Mouse (Mus musculus): ENCODE results near the gene Tnc.

The Tnc gene

GRCm38 (mm10) chr4:64024041-64024779 is 22.6 kb downstream of the Tnc start:
- no peak for DNase-seq

- no peak for DNase-seq
Observed at GRCm38 (mm10) chr4:64020930-64021589, 25.8 kb downstream of the Tnc start.

- no peak for DNase-seq
Observed at GRCm38 (mm10) chr4:64020151-64020550, 26.7 kb downstream of the Tnc start.

- DNase-seq: no peak
Observed at GRCm38 (mm10) chr4:64011308-64011707, 35.5 kb downstream of the Tnc start.

DNA sequence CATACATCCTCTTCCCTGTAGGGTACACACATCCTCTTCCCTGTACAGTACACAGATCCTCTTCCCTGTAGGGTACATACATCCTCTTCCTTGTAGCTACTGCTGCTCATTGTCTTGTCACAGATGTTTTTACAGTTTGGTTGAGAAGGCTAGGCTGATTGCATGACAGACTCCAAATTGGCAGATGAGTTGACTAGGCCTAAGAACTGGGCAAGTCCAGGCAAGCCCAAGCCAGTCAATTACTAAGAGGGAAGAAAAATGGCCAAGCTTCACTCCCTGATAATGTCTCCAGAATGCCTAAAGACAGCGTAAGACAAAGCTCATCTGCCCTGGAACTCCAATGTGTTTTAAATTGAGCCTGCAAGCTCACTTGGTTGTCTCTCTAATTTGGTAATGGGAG is 36.9 kb downstream of the Tnc start:
- no peak for DNase-seq

- no peak for DNase-seq
Observed at GRCm38 (mm10) chr4:64005198-64005597, 41.6 kb downstream of the Tnc start.

DNA sequence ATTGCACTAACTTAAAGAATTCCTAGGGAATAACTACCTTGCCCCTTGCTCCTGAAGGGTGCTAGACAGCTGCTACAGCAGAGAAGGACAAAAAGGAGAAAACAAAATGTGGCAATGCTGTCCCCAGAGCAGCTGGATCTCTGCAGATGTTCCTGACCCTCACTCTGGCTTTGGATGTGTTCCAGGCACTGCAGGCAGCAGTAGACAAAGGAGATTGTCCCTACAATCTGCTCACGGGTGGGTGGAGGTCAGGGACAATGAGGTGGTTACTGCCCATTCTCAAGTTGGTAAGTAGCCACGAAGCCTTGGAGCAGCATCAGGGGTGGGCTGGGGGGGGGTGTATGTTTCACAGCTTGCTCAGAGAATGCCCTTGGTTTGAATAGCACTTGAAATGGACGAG is 43.1 kb downstream of the Tnc start:
- no peak for DNase-seq

DNA sequence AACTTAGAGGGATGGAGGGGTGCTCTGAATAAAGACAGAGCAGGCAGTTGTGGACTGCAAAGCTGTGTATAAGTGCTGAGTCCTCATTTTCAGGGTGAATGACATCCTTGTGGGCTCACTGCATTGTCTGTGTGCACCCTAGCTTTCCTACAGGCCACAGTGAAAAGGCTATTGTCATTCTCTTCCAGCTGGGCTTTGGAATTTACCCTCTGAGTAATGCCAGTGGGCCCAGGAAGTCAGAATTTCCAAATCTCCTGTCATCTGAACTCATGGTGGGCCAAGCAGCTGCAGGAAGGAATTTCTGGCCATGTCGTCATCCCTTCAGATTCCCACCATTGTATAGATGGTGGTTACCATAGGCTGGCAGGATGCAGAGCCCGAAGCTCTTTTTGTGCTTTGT is 44.6 kb downstream of the Tnc start:
- no peak for DNase-seq

GRCm38 (mm10) chr4:64000788-64001187 is 46.0 kb downstream of the Tnc start:
- DNase-seq: no peak

GRCm38 (mm10) chr4:64000293-64000692 is 46.5 kb downstream of the Tnc start:
- no peak for DNase-seq

- no peak for DNase-seq
Observed at GRCm38 (mm10) chr4:63993462-63994113, 53.2 kb downstream of the Tnc start.

- DNase-seq: no peak
Observed at GRCm38 (mm10) chr4:63990216-63990615, 56.6 kb downstream of the Tnc start.

DNA sequence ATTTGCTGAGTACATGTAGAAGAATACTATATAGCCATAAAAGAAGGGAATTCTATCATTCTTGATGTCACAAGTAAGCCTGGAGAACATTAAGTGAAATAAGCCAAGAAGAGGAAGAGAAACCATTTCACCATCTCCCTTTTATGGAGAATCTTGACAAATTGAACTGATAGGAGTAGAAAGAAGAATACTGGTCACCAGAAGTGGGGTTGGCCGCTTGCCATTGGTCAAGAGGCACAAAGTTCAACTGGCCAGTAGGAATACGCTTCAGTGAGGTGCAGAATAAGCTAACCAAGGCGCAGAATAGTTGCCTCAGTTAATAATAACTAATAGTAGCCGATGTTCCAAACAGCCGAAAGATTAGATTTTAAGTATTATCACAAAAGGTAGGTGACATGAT is 58.7 kb downstream of the Tnc start:
- no peak for DNase-seq

GRCm38 (mm10) chr4:63986576-63986975 is 60.2 kb downstream of the Tnc start:
- no peak for DNase-seq

- no peak for DNase-seq
Observed at GRCm38 (mm10) chr4:63983098-63983445, 63.7 kb downstream of the Tnc start.

- no peak for DNase-seq
Observed at GRCm38 (mm10) chr4:63982425-63983097, 64.3 kb downstream of the Tnc start.

DNA sequence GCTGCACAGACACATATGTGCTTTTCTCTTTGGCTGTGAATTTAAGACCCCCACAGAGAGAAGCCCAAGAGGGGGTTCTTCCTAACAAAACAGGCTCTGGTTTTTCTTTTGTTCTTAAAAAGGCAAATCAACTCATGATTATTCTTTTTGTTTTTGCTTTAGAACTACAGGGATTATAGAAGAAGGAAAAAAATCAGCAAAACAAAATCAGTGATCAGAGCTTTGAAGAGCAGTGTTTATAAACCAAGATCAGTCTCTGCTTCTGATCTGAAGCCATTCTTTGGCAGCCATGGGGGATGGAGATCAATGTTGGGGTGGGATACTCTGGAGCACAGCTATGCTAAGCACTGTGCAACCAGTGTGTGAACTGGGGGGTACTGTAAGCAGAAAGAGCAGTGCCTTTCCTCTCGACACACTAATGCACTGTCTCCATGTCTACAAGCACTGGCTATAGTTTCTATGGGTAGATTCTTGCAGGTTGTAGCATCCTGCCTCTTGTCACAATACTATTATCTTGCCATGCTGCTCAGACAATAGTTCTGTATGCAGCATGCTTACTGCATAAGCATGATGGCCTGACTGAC is 66.5 kb downstream of the Tnc start:
- no peak for DNase-seq

GRCm38 (mm10) chr4:63979635-63980034 is 67.2 kb downstream of the Tnc start:
- DNase-seq: no peak

- no peak for DNase-seq
Observed at GRCm38 (mm10) chr4:63972536-63972935, 74.3 kb downstream of the Tnc start.

DNA sequence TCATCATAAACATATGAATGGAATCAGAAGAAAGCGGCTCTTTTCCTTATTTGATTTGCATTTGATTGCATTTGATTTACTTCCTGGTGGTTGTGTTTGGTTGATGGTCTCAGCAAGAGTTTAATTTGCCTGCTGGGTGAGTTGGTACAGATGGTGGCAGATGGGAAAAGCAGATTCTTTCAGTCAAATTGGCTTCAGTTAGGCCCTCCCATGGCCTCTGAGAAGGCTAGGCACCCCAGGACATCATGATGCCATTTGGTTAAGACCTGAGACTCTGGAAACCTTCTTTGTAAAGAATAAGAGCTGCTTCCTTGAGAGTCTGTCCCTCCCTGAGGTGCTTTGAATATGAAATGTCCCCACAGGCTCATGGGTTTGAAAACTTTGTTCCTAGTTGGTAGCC is 75.1 kb downstream of the Tnc start:
- no peak for DNase-seq

GRCm38 (mm10) chr4:63970925-63971324 is 75.9 kb downstream of the Tnc start:
- DNase-seq: no peak

GRCm38 (mm10) chr4:63969891-63970290 is 76.9 kb downstream of the Tnc start:
- no peak for DNase-seq

DNA sequence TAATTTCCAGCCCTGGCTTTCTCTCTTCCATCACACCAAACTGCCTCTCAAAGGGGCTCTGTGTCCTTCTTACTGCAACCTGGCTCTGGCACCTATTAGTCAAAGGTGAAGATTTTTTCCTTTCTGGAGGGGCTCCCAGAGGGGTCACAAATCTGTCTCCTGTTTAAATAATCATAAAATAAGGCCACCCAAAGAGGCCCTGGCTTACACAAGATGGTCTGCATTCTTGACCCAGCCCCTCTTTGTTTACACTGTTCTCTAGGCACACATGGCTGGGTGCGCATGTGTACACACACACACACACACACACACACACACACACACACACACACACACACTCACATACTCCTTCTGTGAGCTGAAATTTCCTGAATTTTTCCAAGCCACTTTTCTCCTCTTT is 83.4 kb downstream of the Tnc start:
- DNase-seq: no peak

Measured in thymus, postnatal 14 days (tissue).